Mouse (Mus musculus) thymus, adult 2 months (tissue): ENCODE measurements at regions not wholly inside any gene's neighbourhood (a gene's known extent, or its start where the extent isn't known, plus 50 kb on each side); places are given as distances from the start of the nearest gene placed in this dataset.

ENCODE experiments used
- DNase-seq: peaks from one replicate; pipeline ENCODE4 v3.0.0; 2021
- H3K27ac ChIP-seq: fragments of 200-500 bp; 2 replicates; pipeline ENCODE4 v1.5.1; 2012; ENCODE audit warnings: low read length, control low read depth; ENCODE audit not compliant: control insufficient read depth, insufficient read depth
- H3K27me3 ChIP-seq: fragments of 200-500 bp; 2 replicates; pipeline ENCODE4 v1.6.1; 2012; ENCODE audit warnings: mild to moderate bottlenecking, low read length, moderate library complexity, mixed read lengths; ENCODE audit not compliant: control insufficient read depth, insufficient read depth
- H3K36me3 ChIP-seq: fragments of 200-500 bp; 2 replicates; pipeline ENCODE4 v1.6.1; 2012; ENCODE audit warnings: mild to moderate bottlenecking, low read length, moderate library complexity; ENCODE audit not compliant: control insufficient read depth, insufficient read depth
- H3K4me1 ChIP-seq: fragments of 200-500 bp; replicated peaks from 2 replicates; pipeline ENCODE4 v1.6.1; 2012; ENCODE audit warnings: low read length; ENCODE audit not compliant: control insufficient read depth, insufficient read depth
- H3K4me3 ChIP-seq: fragments of 200-500 bp; 2 replicates; pipeline ENCODE4 v1.5.1; 2012; ENCODE audit warnings: mild to moderate bottlenecking, low read length, control low read depth, moderate library complexity; ENCODE audit not compliant: control insufficient read depth, insufficient read depth
- CTCF ChIP-seq: fragments of 200-500 bp; IDR thresholded peaks from 2 replicates; pipeline ENCODE4 v1.5.1; 2012; ENCODE audit warnings: mild to moderate bottlenecking, control low read depth, low read length, moderate library complexity, borderline replicate concordance; ENCODE audit not compliant: control insufficient read depth, poor library complexity, insufficient read depth; ENCODE audit errors: extremely low read depth
- POLR2A ChIP-seq: fragments of 200-500 bp; IDR thresholded peaks from 2 replicates; pipeline ENCODE4 v1.6.1; 2012; ENCODE audit warnings: mild to moderate bottlenecking, low read length, control low read depth, moderate library complexity; ENCODE audit not compliant: control insufficient read depth, poor library complexity, insufficient read depth; ENCODE audit errors: extremely low read depth
- WGBS: fragments of 180-500 bp; shearing (Covaris S2); methylation state at CpG from one replicate; pipeline ENCODE4 v1.1.7; 2018; 5-methylcytosine and 5-hydroxymethylcytosine counted together

DNA sequence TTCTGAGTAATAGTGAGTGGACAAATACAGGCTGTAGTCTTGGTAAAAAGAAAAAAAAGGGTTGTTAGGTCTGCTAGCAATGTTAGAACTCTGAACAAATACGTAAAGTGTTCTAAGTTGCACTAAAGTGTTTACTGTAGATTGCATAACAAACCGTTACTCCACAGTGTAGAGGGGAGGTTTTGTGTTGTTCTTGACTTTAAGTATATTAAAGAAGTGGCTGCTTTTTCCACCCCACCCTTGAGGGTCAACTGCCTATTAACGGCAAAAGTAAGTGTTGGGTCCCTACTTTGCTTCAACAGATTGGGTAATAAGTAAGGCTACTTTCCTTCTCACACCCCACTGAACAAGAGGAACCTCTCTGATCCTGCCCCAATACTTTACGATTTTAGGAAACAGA lies 323.9 kb upstream of the Btbd3 start:
- TF ChIP-seq CTCF (no peak), POLR2A (no peak)
- no peak overlapping the region for H3K27ac ChIP-seq
- DNase-seq = no peak
- H3K4me1 ChIP-seq = no peaks in the 10 kb centered on the region
- H3K4me3 ChIP-seq = no peak overlapping the region
- no peaks in the 10 kb centered on the region for H3K27me3 ChIP-seq
- no peaks in the 10 kb centered on the region for H3K36me3 ChIP-seq
- WGBS = 90% methylated on average over 4 of the region's 4 CpGs

DNA sequence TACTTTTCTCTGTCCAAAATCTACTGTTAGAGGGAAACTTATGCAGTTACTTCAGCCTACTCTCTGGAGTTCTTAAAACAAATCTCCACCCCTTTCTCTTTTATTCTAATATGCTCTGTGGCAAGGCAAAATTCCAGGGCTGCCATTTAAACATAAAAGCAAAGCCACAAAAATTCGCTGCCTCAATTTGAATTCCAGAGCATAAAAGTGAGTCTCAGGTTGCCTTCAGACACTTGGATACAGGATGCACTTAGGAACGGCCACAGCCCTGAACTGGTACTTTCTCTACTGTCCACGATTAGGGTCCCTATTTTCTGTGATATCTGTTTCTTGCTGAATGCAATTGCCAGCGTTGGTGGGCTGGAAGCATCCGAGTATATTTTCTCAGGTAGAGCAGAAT lies 330.9 kb upstream of the Btbd3 start:
- Histone ChIP-seq H3K4me3 (no peak overlapping the region), H3K27ac (no peak overlapping the region), H3K4me1 (no peaks in the 10 kb centered on the region), H3K27me3 (no peaks in the 10 kb centered on the region), H3K36me3 (no peaks in the 10 kb centered on the region)
- TF ChIP-seq POLR2A (no peak), CTCF (no peak)
- 79% methylated on average over 5 of the region's 5 CpGs for WGBS
- no peak for DNase-seq

GRCm38 (mm10) chr2:137924576-137924975 lies 331.8 kb upstream of the Btbd3 start:
- Histone ChIP-seq H3K27ac (no peak overlapping the region), H3K4me1 (no peaks in the 10 kb centered on the region), H3K36me3 (no peaks in the 10 kb centered on the region), H3K27me3 (no peaks in the 10 kb centered on the region), H3K4me3 (no peak overlapping the region)
- 82% methylated on average over 2 of the region's 2 CpGs for WGBS
- DNase-seq = no peak
- TF ChIP-seq CTCF = no peak
- TF ChIP-seq POLR2A = no peak

GRCm38 (mm10) chr2:137898425-137898824 lies 357.9 kb upstream of the Btbd3 start:
- H3K36me3 ChIP-seq = no peaks in the 10 kb centered on the region
- TF ChIP-seq CTCF = no peak
- TF ChIP-seq POLR2A = no peak
- H3K4me3 ChIP-seq = no peak overlapping the region
- no peak overlapping the region for H3K27ac ChIP-seq
- H3K27me3 ChIP-seq = no peaks in the 10 kb centered on the region
- no peaks in the 10 kb centered on the region for H3K4me1 ChIP-seq
- DNase-seq = no peak

DNA sequence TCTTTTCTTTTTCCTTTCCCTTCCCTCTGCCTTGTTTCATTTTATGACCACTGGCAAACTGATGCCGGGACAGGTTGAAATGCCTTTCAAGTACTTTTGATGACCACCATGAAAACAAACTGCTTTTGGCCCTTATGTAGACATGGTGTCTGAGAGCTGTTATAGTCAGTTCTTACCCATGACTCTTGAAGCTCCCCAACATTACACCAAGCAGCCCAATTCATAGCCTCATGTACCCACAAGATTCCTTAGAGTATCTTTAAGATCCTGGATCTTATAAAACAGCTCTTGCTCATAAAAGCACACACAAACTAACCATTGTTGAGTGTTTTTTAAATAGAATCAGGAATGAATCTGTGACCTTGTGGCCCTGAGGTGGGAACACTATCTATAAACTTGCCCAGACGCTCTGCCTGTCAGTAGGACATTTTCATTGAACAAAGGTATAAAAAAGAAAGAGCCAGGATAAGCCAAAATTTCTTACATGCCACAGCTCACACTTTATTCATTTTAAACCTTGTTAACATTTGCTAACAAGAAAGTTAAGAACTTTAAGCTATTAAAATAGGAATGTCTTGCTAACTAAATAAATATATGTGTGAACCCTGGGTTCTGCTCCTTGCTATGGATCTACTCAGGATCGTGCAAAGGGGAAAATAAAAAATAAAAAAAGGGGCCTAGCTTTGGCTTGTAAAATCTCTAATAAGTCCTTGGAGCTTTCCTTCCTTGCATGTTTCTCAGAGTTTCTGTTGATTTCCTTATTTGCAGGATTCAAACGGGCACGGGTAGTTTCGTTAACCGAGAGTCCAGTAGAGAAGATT lies 375.9 kb upstream of the Btbd3 start:
- TF ChIP-seq CTCF = no peak
- no peak for TF ChIP-seq POLR2A
- 67% methylated on average over 7 of the region's 7 CpGs for WGBS
- no peak for DNase-seq
- no peaks in the 10 kb centered on the region for H3K4me1 ChIP-seq
- no peaks in the 10 kb centered on the region for H3K27me3 ChIP-seq
- no peak overlapping the region for H3K4me3 ChIP-seq
- no peaks in the 10 kb centered on the region for H3K36me3 ChIP-seq
- no peak overlapping the region for H3K27ac ChIP-seq

DNA sequence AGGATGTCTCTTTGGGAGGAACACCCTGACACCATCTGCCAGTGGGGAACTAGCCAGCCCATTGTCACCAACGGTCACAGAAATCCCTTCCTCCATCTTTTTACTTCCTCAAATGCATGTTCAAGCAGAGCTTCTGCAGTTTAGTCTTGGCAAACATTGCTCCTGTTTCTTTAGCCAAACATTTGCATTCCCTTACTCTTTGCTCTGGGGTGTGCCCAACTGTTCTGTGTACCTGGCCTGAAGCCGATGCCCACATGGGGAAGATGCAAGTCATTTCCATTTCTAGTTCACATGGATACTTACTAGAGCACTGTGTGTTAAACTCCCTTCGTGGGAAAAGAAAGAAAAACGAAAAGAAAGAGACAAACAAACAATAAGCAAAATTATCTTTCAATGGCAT lies 386.7 kb upstream of the Btbd3 start:
- Histone ChIP-seq H3K36me3 (no peaks in the 10 kb centered on the region), H3K27me3 (no peaks in the 10 kb centered on the region), H3K27ac (no peak overlapping the region), H3K4me3 (no peak overlapping the region), H3K4me1 (no peaks in the 10 kb centered on the region)
- no peak for TF ChIP-seq CTCF
- TF ChIP-seq POLR2A = no peak
- 66% methylated on average over 4 of the region's 4 CpGs for WGBS
- DNase-seq = no peak

GRCm38 (mm10) chr2:137854494-137854893 lies 401.9 kb upstream of the Btbd3 start:
- Histone ChIP-seq H3K27ac (no peak overlapping the region; the same call in 1 of the 2 replicates), H3K36me3 (no peaks in the 10 kb centered on the region), H3K4me1 (no peaks in the 10 kb centered on the region), H3K27me3 (no peaks in the 10 kb centered on the region), H3K4me3 (no peak overlapping the region)
- WGBS = 78% methylated on average over 4 of the region's 4 CpGs
- no peak for DNase-seq
- TF ChIP-seq POLR2A = no peak
- no peak for TF ChIP-seq CTCF
